Mouse (Mus musculus): ENCODE data around the gene Gm3373.
"Not testable (repeated sequence)": the region's sequence is repeated elsewhere in the genome, so short reads cannot be mapped to it uniquely, and the experiment has no call there.

Gene Gm3373

GRCm38 (mm10) chr14:5741477-5741876 lies at the start of gene Gm3373:
TSS of gene Gm3373 (minus strand) at chr14:5741577.
- DNase-seq: not testable (repeated sequence)

GRCm38 (mm10) chr14:5687357-5687756 lies 54.0 kb downstream of the Gm3373 start, which contains the start of gene Gm9603:
TSS of gene Gm9603 (minus strand) at chr14:5687457.
- not testable (repeated sequence) for DNase-seq

All from right cerebral cortex, adult 18-20 months (tissue).